Mouse (Mus musculus) embryonic facial prominence, embryonic 12.5 days (tissue): ENCODE results near the gene Ficd. TPM values are rescaled to one million over a fixed set of nuclear protein-coding genes. Genes with fewer than 3 reads are reported as not detected.

Experiments
- ATAC-seq: fragments of 200-750 bp; cut with Nextera tagmentation; 2 replicates; pipeline ENCODE4 v1.8.0; 2017; ENCODE audit not compliant: insufficient number of reproducible peaks, insufficient read depth, low FRiP score, low TSS enrichment
- H3K27ac ChIP-seq: fragments of 300-500 bp; sonication (generic); 2 replicates; pipeline ENCODE4 v1.5.1; 2016; ENCODE audit warnings: mild to moderate bottlenecking
- H3K27me3 ChIP-seq: fragments of 300-500 bp; sonication (generic); 2 replicates; pipeline ENCODE4 v1.6.1; 2016; ENCODE audit warnings: mild to moderate bottlenecking, moderate library complexity
- H3K36me3 ChIP-seq: fragments of 300-500 bp; sonication (generic); 2 replicates; pipeline ENCODE4 v1.6.1; 2016; ENCODE audit warnings: mild to moderate bottlenecking
- H3K4me1 ChIP-seq: fragments of 300-500 bp; sonication (generic); 2 replicates; pipeline ENCODE4 v1.6.1; 2016
- H3K4me2 ChIP-seq: fragments of 300-500 bp; sonication (generic); replicated peaks from 2 replicates; pipeline ENCODE4 v1.6.1; 2016; ENCODE audit warnings: mild to moderate bottlenecking, moderate library complexity
- H3K4me3 ChIP-seq: fragments of 300-500 bp; sonication (generic); 2 replicates; pipeline ENCODE4 v1.5.1; 2016; ENCODE audit warnings: mild to moderate bottlenecking
- H3K9ac ChIP-seq: fragments of 300-500 bp; sonication (generic); 2 replicates; pipeline ENCODE4 v1.6.1; 2016; ENCODE audit warnings: mild to moderate bottlenecking, moderate library complexity
- H3K9me3 ChIP-seq: fragments of 300-500 bp; sonication (generic); 2 replicates; pipeline ENCODE4 v1.6.1; 2016; ENCODE audit warnings: mild to moderate bottlenecking, moderate library complexity
- WGBS: fragments of 180-500 bp; shearing (Covaris S2); methylation state at CpG from one replicate; pipeline ENCODE4 v1.1.7; 2016; 5-methylcytosine and 5-hydroxymethylcytosine counted together
- polyA plus RNA-seq: library from polyadenylated mRNA; unstranded; fragments of >200 nt; fragmentation: Nextera tagmentation; extraction: Ambion mirVana; gene quantifications from 2 replicates; pipeline ENCODE4 v1.2.1, GENCODE M21; 2016

Gene Ficd
- 4.9 and 5.1 TPM in 2 replicates for polyA plus RNA-seq

DNA sequence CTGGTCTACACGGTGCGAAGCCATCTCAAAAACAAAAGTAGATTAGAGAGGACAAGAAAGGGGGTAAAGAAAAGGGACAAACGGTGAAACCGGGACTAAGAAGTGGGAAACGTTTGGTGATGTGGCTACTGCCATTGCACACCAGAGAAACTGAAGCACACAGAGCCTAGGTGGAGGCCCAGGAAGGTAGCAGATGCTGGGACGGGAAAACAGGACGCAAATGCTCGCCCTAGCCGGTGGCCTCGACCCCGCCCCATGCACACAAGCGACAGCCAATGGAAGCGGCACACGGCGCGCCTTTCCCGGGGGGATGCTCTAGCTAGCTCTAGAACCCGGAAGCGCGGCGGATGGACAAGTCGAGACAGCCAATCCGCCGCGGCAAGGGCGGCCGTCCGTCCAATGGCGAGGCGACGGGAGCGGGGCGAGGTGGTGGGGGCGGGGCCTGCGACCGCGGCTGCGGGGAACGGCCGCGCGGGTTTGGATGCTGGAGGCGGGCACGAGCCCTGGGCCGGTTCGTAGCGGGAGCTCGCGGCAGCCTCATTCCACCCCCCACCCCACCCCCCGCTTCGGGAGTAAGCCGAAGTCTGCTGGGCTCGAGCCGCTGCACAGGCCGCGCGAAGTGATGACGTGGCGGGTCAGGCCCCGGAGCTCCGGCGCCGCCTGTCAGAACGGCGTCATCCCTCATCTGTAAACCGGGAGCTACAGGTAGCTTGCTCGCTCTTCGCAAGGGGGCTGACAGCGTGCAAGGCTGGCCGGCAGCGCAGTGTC is at the start of gene Ficd:
Ficd (plus strand) TSS at position 459 of the 768 bp plus-strand sequence.
- peak within 1 kb of the TSS; percentile 64 for H3K4me2 ChIP-seq

DNA sequence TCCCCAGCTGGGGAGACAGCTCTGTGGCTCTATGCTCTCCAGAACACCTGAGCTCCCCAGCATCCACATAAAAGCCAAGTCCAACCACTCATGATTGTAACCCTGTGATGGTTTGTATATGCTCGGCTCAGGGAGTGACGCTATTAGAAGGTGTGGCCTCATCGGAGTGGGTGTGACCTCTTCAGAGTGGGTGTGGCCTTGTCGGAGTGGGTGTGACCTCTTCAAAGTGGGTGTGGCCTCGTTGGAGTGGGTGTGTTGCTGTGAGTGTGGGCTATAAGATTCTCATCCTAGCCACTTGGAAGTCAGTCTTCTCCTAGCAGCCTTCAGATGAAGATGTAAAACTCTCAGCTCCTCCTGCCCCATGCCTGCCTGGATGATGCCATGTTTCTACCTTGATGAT is 48.1 kb upstream of the Ficd start:
- no peak overlapping the region for H3K4me3 ChIP-seq
- no peak for ATAC-seq
- no peak overlapping the region for H3K9ac ChIP-seq
- no peaks in the 10 kb centered on the region for H3K9me3 ChIP-seq
- H3K27me3 ChIP-seq, result 0 out of 2 replicates have a peak, but pooled peaks cover 4% of the 10 kb centered on the region
- 84% methylated on average over 5 of the region's 5 CpGs for WGBS
- no peaks in the 10 kb centered on the region for H3K36me3 ChIP-seq
- H3K27ac ChIP-seq, result no peak overlapping the region
- H3K4me1 ChIP-seq, result peaks cover 13% of the 10 kb centered on the region; the same call in 1 of the 2 replicates
- H3K4me2 ChIP-seq, result no peak overlapping the region

More for the DNA sequence above, at the start of gene Ficd:
- ATAC-seq, result peak; percentile 91
- Histone ChIP-seq H3K9ac (peak within 1 kb of the TSS; percentile 71), H3K36me3 (peaks cover 23% of the 10 kb centered on the region), H3K27ac (peak within 1 kb of the TSS; percentile 90), H3K4me3 (peak within 1 kb of the TSS; percentile 70), H3K4me1 (peaks cover 15% of the 10 kb centered on the region), H3K9me3 (no peaks in the 10 kb centered on the region), H3K27me3 (no peaks in the 10 kb centered on the region)
- under 1% methylated on average over 70 of the region's 71 CpGs for WGBS

DNA sequence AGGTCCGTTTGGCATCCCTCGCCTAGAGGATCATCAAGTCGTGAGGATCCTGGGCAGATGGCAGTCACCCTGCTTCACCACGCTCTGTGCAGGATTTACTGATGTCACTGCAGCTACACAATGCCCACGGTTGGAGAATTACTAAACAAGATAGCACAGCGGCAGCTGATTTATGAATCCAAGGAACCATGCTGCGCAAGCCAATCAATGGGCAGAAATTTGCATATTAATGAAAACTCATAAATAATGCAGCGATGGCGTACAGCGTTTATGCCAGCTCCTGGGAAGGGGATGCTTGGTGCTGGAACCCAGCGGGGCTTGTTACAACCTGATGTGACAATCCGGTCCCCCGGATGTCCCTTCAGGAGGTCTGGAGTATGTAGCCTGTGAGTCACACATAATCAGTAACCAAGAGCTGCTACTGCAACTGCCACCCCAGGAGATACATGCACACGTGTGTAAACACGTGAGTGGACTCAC is 45.5 kb upstream of the Ficd start:
- Histone ChIP-seq H3K27me3 (no peaks in the 10 kb centered on the region), H3K36me3 (no peaks in the 10 kb centered on the region), H3K27ac (no peak overlapping the region), H3K4me3 (no peak overlapping the region), H3K4me1 (peaks cover 25% of the 10 kb centered on the region), H3K4me2 (no peak overlapping the region), H3K9ac (no peak overlapping the region), H3K9me3 (no peaks in the 10 kb centered on the region)
- 83% methylated on average over 15 of the region's 15 CpGs for WGBS
- ATAC-seq, result no peak

DNA sequence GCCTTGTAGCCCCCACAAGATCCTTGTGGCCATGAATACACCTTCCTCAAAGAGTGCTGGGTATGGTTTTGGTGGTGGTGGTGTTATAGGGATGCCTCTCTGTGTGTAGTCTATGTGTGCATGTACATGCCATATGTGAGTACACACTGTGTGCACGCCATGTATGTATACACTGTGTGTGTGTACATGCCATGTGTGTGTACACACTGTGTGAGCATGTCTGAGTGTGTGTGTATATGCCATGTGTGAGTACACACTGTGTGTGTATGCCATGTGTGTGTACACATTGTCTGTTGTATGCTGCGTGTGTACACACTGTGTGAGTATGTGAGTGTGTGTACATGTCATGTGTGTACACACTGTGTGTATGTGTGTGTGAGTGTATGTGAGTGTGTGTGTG is 44.7 kb upstream of the Ficd start:
- ATAC-seq, result 0 out of 2 replicates have a peak, but pooled peaks have one; percentile 42
- no peaks in the 10 kb centered on the region for H3K9me3 ChIP-seq
- WGBS, result 88% methylated on average over 2 of the region's 2 CpGs

DNA sequence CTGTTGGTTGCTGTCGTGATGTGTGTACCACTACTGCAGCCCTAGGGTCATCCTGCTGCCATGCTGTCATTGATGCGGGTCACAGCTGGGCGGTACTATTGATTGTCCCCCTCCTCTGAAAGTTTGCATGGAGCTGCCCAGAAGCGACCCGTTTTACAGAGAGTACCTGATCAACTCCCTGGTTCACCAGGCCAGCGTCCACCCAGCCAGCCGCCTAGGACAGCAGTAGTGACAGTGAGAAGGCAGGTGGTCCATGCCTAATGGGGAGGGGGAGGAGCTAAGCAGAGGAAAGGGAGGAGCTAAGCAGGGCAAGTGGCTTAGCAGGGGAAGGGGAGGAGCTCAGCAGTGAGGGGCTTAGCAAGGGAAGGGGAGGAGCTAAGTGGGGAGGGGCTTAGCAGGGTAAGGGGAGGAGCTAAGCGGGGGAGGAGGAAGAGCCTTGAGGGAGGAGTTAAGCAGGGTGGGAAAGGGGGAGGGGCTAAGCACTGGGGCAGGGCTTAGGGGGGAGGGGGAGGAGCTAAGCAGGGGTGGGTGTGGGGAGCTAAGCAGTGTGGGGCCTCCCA is 42.3 kb upstream of the Ficd start:
- H3K4me2 ChIP-seq, result no peak overlapping the region
- no peaks in the 10 kb centered on the region for H3K9me3 ChIP-seq
- no peak overlapping the region for H3K27ac ChIP-seq
- 86% methylated on average over 8 of the region's 8 CpGs for WGBS
- H3K4me3 ChIP-seq, result no peak overlapping the region
- ATAC-seq, result no peak
- H3K9ac ChIP-seq, result no peak overlapping the region
- H3K36me3 ChIP-seq, result no peaks in the 10 kb centered on the region
- no peaks in the 10 kb centered on the region for H3K27me3 ChIP-seq
- peaks cover 25% of the 10 kb centered on the region for H3K4me1 ChIP-seq

More for the DNA sequence above, 44.7 kb upstream of the Ficd start:
- Histone ChIP-seq H3K4me2 (no peak overlapping the region), H3K9ac (no peak overlapping the region), H3K36me3 (no peaks in the 10 kb centered on the region), H3K27ac (no peak overlapping the region), H3K4me1 (peaks cover 27% of the 10 kb centered on the region), H3K4me3 (no peak overlapping the region), H3K27me3 (no peaks in the 10 kb centered on the region)

DNA sequence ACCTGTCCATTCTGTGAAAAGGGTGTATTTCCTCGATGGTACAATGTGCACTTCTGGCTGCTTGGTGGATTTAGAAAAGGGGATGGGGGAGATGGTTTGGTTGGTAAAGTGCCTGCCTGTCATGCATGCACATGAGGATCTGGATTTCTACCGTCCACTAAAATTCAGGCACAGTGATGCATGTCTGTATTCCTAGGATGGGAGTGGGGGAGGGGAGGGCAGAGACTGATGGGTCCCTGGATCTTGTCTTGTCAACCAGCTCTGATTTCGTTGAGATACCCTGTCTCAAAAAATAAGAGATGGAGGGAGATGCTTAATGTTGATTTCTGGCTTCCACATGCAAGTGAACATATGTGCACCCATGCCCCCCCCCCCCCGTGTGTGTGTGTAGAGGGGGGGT is 41.6 kb upstream of the Ficd start:
- H3K36me3 ChIP-seq, result no peaks in the 10 kb centered on the region
- peak overlapping the region; percentile 51 for H3K27ac ChIP-seq
- H3K4me2 ChIP-seq, result no peak overlapping the region
- peaks cover 18% of the 10 kb centered on the region for H3K4me1 ChIP-seq
- H3K27me3 ChIP-seq, result no peaks in the 10 kb centered on the region
- H3K9ac ChIP-seq, result no peak overlapping the region
- ATAC-seq, result no peak
- H3K4me3 ChIP-seq, result no peak overlapping the region
- 52% methylated on average over 4 of the region's 4 CpGs for WGBS
- no peaks in the 10 kb centered on the region for H3K9me3 ChIP-seq

DNA sequence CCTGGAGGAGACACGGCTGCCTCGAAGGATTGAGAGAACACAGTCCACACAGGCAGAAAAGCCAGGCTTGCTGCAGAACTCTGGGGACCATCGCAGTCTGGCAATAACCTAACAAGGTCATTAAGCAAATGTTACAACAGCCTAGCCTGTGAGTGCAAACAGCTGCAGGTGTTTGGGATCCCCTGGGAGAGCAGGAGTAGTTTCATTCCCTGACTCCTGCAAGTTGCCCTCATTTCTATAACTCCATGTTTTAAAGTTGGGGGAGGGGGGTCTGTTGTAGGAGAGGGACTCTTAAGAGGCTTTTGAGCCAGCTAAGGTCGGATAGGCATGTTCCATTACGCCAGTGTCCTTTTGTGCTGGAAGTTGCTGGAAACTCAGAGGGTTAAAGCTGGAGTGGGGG is 41.2 kb upstream of the Ficd start:
- 0 out of 2 replicates have a peak, but pooled peaks have one; percentile 36 for ATAC-seq
- Histone ChIP-seq H3K4me1 (peaks cover 14% of the 10 kb centered on the region), H3K4me3 (no peak overlapping the region), H3K36me3 (no peaks in the 10 kb centered on the region), H3K27me3 (no peaks in the 10 kb centered on the region), H3K27ac (peak overlapping the region; percentile 71), H3K9me3 (no peaks in the 10 kb centered on the region), H3K9ac (no peak overlapping the region), H3K4me2 (no peak overlapping the region)
- 28% methylated on average over 5 of the region's 5 CpGs for WGBS

DNA sequence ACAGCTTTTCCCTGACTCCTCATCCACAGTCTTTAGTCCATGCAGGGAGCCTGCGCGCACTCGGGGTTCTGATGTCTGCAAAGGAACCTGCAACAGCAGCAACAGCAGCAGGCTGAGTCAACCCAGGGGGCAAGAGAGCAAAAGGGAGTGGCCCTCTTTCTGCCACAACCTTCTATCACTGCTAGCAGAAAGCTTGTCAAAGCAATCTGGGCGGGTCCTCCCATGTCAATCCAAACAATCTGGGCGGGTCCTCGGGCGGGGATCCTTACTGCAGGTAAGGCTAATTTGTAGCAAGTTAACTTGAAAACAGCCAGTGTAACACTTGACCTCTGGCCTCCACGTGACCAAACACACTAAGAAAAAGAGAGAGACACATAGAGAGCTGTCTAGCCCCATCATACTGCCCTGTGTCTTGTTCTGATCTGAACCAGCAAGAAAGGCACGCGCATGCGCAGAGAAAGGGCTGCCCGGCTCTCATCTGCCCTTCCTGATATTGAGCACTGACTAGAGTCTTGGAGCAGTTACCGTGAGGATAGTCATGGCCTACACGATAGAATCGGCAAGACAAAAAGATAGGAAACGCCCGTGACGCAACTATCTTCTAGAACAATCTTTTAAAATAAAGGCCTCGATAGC is 35.1 kb upstream of the Ficd start:
- WGBS, result 80% methylated on average over 19 of the region's 19 CpGs
- Histone ChIP-seq H3K9ac (no peak overlapping the region), H3K27ac (no peak overlapping the region), H3K9me3 (no peaks in the 10 kb centered on the region), H3K4me2 (no peak overlapping the region), H3K4me1 (no peaks in the 10 kb centered on the region), H3K36me3 (no peaks in the 10 kb centered on the region), H3K27me3 (no peaks in the 10 kb centered on the region), H3K4me3 (no peak overlapping the region)
- no peak for ATAC-seq

DNA sequence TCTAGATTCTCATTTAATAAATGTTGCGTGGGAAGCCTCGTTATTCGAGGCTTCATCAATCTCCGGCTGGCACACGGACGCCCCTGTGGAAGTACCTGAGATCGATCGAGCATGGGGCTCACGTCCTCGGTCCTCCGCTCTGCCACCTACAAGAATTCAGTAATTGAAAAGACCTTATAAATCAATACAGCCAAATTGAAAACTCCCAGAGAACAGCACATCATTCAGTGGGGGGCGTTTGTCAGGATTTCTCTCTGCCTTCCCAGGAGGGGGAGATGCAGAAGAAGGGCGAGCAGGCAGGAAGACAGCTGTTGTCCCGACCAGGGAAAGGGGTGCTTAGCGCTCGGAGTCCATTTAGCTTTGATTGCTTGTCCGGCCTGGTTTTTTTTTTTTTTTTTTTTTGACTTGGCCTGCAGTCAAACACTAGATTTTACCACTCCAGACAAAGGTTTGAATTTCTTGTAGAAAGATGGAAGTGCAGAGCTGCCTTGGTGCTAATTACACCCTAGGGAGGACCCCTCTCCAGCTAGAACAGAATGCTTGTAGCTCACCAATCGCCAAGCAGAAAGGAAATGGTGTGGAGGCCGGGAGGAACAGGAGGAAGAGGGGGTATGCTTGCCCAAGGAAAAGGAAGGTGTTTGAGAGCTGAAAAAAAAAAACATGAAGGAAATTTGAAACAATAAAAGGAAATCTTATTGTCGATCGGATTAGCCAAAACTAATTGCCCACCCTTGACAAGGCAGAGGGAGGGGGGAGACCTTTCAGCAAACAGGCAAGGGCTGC is 31.6 kb upstream of the Ficd start:
- H3K27me3 ChIP-seq, result no peaks in the 10 kb centered on the region
- no peak overlapping the region for H3K9ac ChIP-seq
- no peaks in the 10 kb centered on the region for H3K4me1 ChIP-seq
- no peaks in the 10 kb centered on the region for H3K36me3 ChIP-seq
- H3K9me3 ChIP-seq, result no peaks in the 10 kb centered on the region
- WGBS, result 69% methylated on average over 21 of the region's 21 CpGs
- H3K4me2 ChIP-seq, result no peak overlapping the region
- H3K27ac ChIP-seq, result no peak overlapping the region
- ATAC-seq, result no peak
- H3K4me3 ChIP-seq, result no peak overlapping the region

DNA sequence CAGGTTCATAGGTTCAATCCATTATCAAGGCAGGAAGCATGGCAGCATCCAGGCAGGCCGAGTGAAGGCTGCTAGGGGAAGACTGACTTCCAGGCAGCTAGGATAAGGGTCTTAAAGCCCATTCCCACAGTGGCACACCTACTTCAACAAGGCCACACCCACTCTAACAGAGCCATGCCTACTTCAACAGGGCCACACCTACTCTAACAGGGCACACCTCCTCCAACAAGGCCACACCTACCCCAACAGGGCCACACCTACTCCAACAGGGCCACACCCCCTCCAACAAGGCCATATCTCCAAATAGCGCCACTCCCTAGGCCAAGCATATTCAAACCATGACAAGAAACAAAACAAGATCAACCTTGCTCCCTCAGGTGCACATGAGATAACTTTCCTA is 22.7 kb upstream of the Ficd start:
- ATAC-seq, result no peak

More for the DNA sequence above, 22.7 kb upstream of the Ficd start:
- Histone ChIP-seq H3K4me2 (no peak overlapping the region), H3K36me3 (no peaks in the 10 kb centered on the region), H3K9me3 (no peaks in the 10 kb centered on the region), H3K27ac (no peak overlapping the region), H3K9ac (no peak overlapping the region), H3K27me3 (no peaks in the 10 kb centered on the region), H3K4me1 (no peaks in the 10 kb centered on the region), H3K4me3 (no peak overlapping the region)
- 75% methylated on average over 2 of the region's 2 CpGs for WGBS
